Mouse (Mus musculus): ENCODE results near the gene Romo1. TPM values are rescaled to one million over a fixed set of nuclear protein-coding genes. Genes with fewer than 3 reads are reported as not detected.
"Not testable (repeated sequence)": the region's sequence is repeated elsewhere in the genome, so short reads cannot be mapped to it uniquely, and the experiment has no call there.

Romo1 gene
- polyA plus RNA-seq, 1 experiment from 2014 or later, result 380 TPM

- H3K27ac ChIP-seq; DNase-seq (ENCODE audit: low spot score); H3K4me1 ChIP-seq; H3K27me3 ChIP-seq (ENCODE audit: low read depth, poor library complexity, severe bottlenecking); H3K4me3 ChIP-seq; H3K36me3 ChIP-seq; H3K9me3 ChIP-seq (replicated peaks): not testable (repeated sequence)
- WGBS, result 88% methylated on average over 7 of the region's 7 CpGs
Observed at GRCm38 (mm10) chr2:156189241-156189640, 45.4 kb downstream of the Romo1 start.

GRCm38 (mm10) chr2:156190004-156190896 is 46.4 kb downstream of the Romo1 start:
- Histone ChIP-seq H3K27ac (no peak overlapping the region), H3K36me3 (no peaks in the 10 kb centered on the region), H3K4me3 (no peak overlapping the region), H3K9me3 (replicated peaks) (no peaks in the 10 kb centered on the region), H3K27me3 (ENCODE audit: low read depth, poor library complexity, severe bottlenecking) (no peaks in the 10 kb centered on the region), H3K4me1 (no peaks in the 10 kb centered on the region)
- DNase-seq (ENCODE audit: low spot score), result no peak
- WGBS, result 84% methylated on average over 14 of the region's 14 CpGs

- WGBS, result 99% methylated on average over 2 of the region's 2 CpGs
Observed at GRCm38 (mm10) chr2:156191540-156191939, 47.7 kb downstream of the Romo1 start.

GRCm38 (mm10) chr2:156192068-156192467 is 48.2 kb downstream of the Romo1 start:
- no peaks in the 10 kb centered on the region for H3K36me3 ChIP-seq
- 78% methylated on average over 2 of the region's 2 CpGs for WGBS
- no peak for DNase-seq (ENCODE audit: low spot score)

More at GRCm38 (mm10) chr2:156191540-156191939, 47.7 kb downstream of the Romo1 start:
- Histone ChIP-seq H3K4me1 (peaks cover 7% of the 10 kb centered on the region), H3K27me3 (ENCODE audit: low read depth, poor library complexity, severe bottlenecking) (no peaks in the 10 kb centered on the region), H3K36me3 (no peaks in the 10 kb centered on the region), H3K4me3 (no peak overlapping the region), H3K27ac (no peak overlapping the region), H3K9me3 (replicated peaks) (no peaks in the 10 kb centered on the region)
- no peak for DNase-seq (ENCODE audit: low spot score)

GRCm38 (mm10) chr2:156193066-156193862 is 49.4 kb downstream of the Romo1 start:
- Histone ChIP-seq H3K4me1 (peaks cover 20% of the 10 kb centered on the region), H3K4me3 (no peak overlapping the region), H3K27me3 (ENCODE audit: low read depth, poor library complexity, severe bottlenecking) (no peaks in the 10 kb centered on the region), H3K27ac (no peak overlapping the region), H3K9me3 (replicated peaks) (no peaks in the 10 kb centered on the region), H3K36me3 (no peaks in the 10 kb centered on the region)
- no peak for DNase-seq (ENCODE audit: low spot score)
- WGBS, result 84% methylated on average over 3 of the region's 3 CpGs

More at GRCm38 (mm10) chr2:156192068-156192467, 48.2 kb downstream of the Romo1 start:
- H3K4me3 ChIP-seq, result no peak overlapping the region
- no peaks in the 10 kb centered on the region for H3K9me3 ChIP-seq (replicated peaks)
- H3K4me1 ChIP-seq, result peaks cover 10% of the 10 kb centered on the region
- H3K27me3 ChIP-seq (ENCODE audit: low read depth, poor library complexity, severe bottlenecking), result no peaks in the 10 kb centered on the region
- H3K27ac ChIP-seq, result no peak overlapping the region

GRCm38 (mm10) chr2:156194571-156194970 is 50.7 kb downstream of the Romo1 start:
- Histone ChIP-seq H3K4me1 (peaks cover 31% of the 10 kb centered on the region), H3K4me3 (no peak overlapping the region), H3K36me3 (0 out of 2 replicates have a peak, but pooled peaks cover 3% of the 10 kb centered on the region), H3K9me3 (replicated peaks) (no peaks in the 10 kb centered on the region), H3K27me3 (ENCODE audit: low read depth, poor library complexity, severe bottlenecking) (no peaks in the 10 kb centered on the region), H3K27ac (no peak overlapping the region)
- DNase-seq (ENCODE audit: low spot score), result no peak

Other genes with a start within 250 kb of the Romo1 start
- gene Uqcc1, start 213.7 kb upstream of the Romo1 start, polyA plus RNA-seq (2016; fragmentation: Nextera tagmentation; extraction: Ambion mirVana), result 78.6 and 83.1 TPM in 2 replicates
- 0.13 and 0.18 TPM in 2 replicates for gene Gm15557, start 203.3 kb upstream of the Romo1 start, polyA plus RNA-seq (2016; fragmentation: Nextera tagmentation; extraction: Ambion mirVana)
- 1.4 and 8.1 TPM in 2 replicates for gene Gdf5, start 198.7 kb upstream of the Romo1 start, polyA plus RNA-seq (2016; fragmentation: Nextera tagmentation; extraction: Ambion mirVana)
- gene Cep250, start 187.6 kb upstream of the Romo1 start, polyA plus RNA-seq (2016; fragmentation: Nextera tagmentation; extraction: Ambion mirVana), result 28.7 and 34.3 TPM in 2 replicates
- 1.2 and 1.5 TPM in 2 replicates for gene 6430550D23Rik, start 136.1 kb upstream of the Romo1 start, polyA plus RNA-seq (2016; fragmentation: Nextera tagmentation; extraction: Ambion mirVana)
- gene Ergic3, start 136.0 kb upstream of the Romo1 start, polyA plus RNA-seq (2016; fragmentation: Nextera tagmentation; extraction: Ambion mirVana), result 191 TPM in 2 replicates
- gene Fer1l4, start 91.1 kb upstream of the Romo1 start, polyA plus RNA-seq (2016; fragmentation: Nextera tagmentation; extraction: Ambion mirVana), result not detected in 2 replicates
- gene Spag4, start 78.9 kb upstream of the Romo1 start, polyA plus RNA-seq (2016; fragmentation: Nextera tagmentation; extraction: Ambion mirVana), result 5.6 and 5.9 TPM in 2 replicates
- 75.7 and 81.6 TPM in 2 replicates for gene Cpne1, start 32.1 kb upstream of the Romo1 start, polyA plus RNA-seq (2016; fragmentation: Nextera tagmentation; extraction: Ambion mirVana)
- 53.9 and 55.4 TPM in 2 replicates for gene Rbm12, start 32.1 kb upstream of the Romo1 start, polyA plus RNA-seq (2016; fragmentation: Nextera tagmentation; extraction: Ambion mirVana)
- gene Gm28036, start 16.9 kb upstream of the Romo1 start, polyA plus RNA-seq (2016; fragmentation: Nextera tagmentation; extraction: Ambion mirVana), result 15.9 and 26.5 TPM in 2 replicates
- 38.2 and 43.2 TPM in 2 replicates for gene Nfs1, start 147 bp downstream of the Romo1 start, polyA plus RNA-seq (2016; fragmentation: Nextera tagmentation; extraction: Ambion mirVana)
- gene Rbm39, start 36.2 kb downstream of the Romo1 start, polyA plus RNA-seq (2016; fragmentation: Nextera tagmentation; extraction: Ambion mirVana), result 469 and 559 TPM in 2 replicates
- 68.1 and 75.5 TPM in 2 replicates for gene Phf20, start 52.4 kb downstream of the Romo1 start, polyA plus RNA-seq (2016; fragmentation: Nextera tagmentation; extraction: Ambion mirVana)
- 2.6 TPM in 2 replicates for gene Cnbd2, start 168.3 kb downstream of the Romo1 start, polyA plus RNA-seq (2016; fragmentation: Nextera tagmentation; extraction: Ambion mirVana)
- gene Scand1, start 168.7 kb downstream of the Romo1 start, polyA plus RNA-seq (2016; fragmentation: Nextera tagmentation; extraction: Ambion mirVana), result 53.3 and 61.0 TPM in 2 replicates